Mouse (Mus musculus) megakaryocyte, embryonic 14.5 days (primary cell): ENCODE results near the gene Copa.

Source experiments
- FLI1 ChIP-seq: IDR thresholded peaks from 2 replicates; pipeline ENCODE4 v1.6.1; 2012; ENCODE audit warnings: low read length, inconsistent platforms, mixed read lengths
- GATA1 ChIP-seq: IDR thresholded peaks from 3 replicates; pipeline ENCODE4 v1.6.1; 2012; ENCODE audit warnings: mixed read lengths, low read length, inconsistent platforms, borderline replicate concordance

GRCm38 (mm10) chr1:172103619-172104018, 21.3 kb downstream of the Copa start:
- TF ChIP-seq GATA1 (no peak), FLI1 (no peak)
